Mouse (Mus musculus) lung, postnatal 25 days (tissue): ENCODE measurements around the gene Gm11541.
"Not testable (repeated sequence)": the region's sequence is repeated elsewhere in the genome, so short reads cannot be mapped to it uniquely, and the experiment has no call there.

Experiments used
- DNase-seq: peaks from one replicate; pipeline ENCODE4 v3.0.0; 2022; ENCODE audit warnings: low spot score

The Gm11541 gene

DNA sequence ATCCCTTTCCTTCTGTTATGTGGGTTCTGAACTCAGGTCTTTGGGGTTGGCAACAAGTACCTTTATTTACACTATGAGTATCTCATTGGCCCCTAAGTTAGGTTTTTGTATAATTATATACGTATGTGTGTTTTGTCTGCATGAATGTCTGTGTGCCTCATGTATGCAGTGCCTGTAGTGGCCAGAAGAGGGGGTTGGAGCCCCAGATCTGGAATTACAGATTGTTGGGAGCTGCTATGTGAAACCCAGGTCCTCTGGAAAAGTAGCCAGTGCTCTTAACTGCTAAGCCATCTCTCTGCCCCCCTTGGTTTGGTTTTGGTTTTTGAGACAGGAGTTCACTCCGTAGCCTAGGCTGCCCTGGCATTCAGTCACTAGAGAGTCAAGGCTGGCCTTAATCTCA is 7.2 kb downstream of the Gm11541 start:
- no peak for DNase-seq

- no peak for DNase-seq
Measured at GRCm38 (mm10) chr11:94695508-94695907, 8.8 kb downstream of the Gm11541 start.

- DNase-seq, result not testable (repeated sequence)
Measured at GRCm38 (mm10) chr11:94692502-94692901, 11.8 kb downstream of the Gm11541 start.

- DNase-seq, result no peak
Measured at GRCm38 (mm10) chr11:94687178-94687577, 17.1 kb downstream of the Gm11541 start.

GRCm38 (mm10) chr11:94682427-94682826 is 21.9 kb downstream of the Gm11541 start:
- no peak for DNase-seq

GRCm38 (mm10) chr11:94681640-94682039 is 22.7 kb downstream of the Gm11541 start:
- no peak for DNase-seq

DNA sequence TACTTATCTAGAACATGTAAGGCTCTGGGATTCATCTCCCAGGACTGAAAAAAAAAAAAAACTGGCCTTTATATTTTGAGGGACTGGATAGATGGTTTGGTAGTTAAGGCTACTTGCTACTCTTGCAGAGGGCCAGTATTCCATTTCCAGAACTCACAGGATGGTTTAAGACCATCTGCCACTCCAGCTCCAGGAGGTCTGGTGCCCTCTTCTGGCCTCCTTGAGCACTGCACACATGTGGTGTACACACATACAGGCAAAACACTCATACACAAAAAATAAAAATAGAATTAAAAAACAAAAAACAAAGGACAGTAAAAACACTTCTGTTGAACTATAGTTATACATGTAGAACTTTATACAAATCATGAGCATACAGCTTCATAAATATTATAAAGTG is 23.7 kb downstream of the Gm11541 start:
- DNase-seq, result no peak

DNA sequence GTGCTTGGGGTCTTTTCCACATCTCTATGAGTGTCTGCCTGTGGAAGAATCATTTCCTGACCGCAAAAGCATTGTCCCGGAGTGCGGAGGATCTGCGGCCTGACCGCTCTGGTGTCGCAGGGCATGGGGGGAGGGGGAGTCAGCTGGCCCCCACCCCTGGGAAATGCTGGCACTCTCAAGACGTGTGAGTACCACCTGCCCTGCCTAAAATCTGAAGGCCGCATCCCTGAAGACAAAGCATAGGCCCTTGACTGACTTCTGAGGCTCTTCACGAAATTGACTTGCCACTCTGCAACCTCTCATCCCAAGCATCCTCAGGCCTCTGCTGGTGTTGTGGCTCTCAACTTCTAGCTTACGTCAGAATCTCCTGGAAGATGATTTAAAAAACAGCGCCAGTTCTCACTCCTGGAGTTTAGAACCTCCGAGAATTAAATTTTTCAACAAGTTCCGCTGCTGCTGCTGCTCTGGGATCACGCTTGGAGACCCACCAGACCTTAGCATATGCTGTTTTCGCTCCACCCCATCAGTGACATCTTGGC is 26.6 kb downstream of the Gm11541 start:
- no peak for DNase-seq

- peak; percentile 92 for DNase-seq
Measured at GRCm38 (mm10) chr11:94676754-94677606, 27.3 kb downstream of the Gm11541 start, which contains the start of gene Xylt2. Gene Xylt2 (minus strand): TSS chr11:94677515.

- no peak for DNase-seq
Measured at GRCm38 (mm10) chr11:94676308-94676707, 28.0 kb downstream of the Gm11541 start.

DNA sequence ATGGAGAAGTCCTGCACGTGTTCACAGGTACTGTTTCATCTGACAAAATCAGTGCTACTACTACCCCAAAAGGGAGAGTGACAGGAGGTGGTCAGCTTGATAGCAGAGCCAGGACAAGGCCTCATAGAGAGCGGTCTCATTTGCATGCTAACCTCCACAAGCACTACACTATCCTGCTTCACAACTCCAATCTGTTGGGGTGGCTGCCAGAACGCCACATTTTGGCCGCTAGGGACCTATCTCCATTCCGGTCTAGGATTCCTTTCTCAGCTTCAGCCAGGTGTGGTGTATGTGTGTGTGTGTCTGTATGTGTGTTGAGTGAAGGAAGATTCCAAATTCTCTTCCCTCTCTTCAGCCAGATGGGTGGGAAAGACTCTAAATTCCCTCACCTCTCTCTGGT is 28.9 kb downstream of the Gm11541 start:
- no peak for DNase-seq

DNA sequence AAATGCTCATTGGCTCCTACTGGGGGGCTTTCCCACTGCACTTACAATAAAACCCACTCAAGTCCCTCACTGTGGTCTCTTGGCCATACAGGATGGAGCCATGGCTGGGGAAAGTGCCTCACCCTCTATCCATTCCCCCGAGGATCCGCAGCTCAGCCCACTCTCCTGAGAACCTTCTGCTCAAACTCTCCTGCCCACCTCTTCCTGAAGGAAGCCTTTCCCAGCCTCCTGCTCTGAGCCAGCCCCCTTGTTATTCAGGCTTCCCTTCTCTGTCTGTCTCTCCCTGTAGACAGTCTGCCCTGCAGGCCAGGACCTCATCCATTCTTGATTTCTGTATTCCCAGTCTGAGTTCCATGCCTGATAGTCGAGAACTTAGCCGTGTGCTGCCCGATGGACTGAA is 29.3 kb downstream of the Gm11541 start:
- no peak for DNase-seq

DNA sequence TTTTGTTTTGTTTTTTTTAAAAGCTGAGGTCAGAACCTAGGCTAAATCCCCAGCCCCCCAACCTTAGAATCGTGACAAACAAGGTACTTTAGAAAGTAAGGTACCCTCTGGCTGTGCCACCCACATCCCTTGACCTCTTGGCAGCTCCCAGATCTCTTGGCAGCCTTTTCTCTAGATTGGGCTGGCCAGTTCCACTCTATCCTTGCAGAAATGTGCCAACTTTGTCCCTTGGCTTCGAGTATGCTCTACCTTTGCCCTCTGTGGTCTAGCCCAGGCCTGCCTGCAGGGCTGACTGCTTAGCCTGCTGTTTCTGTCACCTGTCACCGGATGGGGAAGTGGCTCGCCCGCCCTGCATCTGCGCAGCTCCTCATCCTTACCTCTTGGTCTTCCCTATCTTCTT is 39.0 kb downstream of the Gm11541 start:
- no peak for DNase-seq

DNA sequence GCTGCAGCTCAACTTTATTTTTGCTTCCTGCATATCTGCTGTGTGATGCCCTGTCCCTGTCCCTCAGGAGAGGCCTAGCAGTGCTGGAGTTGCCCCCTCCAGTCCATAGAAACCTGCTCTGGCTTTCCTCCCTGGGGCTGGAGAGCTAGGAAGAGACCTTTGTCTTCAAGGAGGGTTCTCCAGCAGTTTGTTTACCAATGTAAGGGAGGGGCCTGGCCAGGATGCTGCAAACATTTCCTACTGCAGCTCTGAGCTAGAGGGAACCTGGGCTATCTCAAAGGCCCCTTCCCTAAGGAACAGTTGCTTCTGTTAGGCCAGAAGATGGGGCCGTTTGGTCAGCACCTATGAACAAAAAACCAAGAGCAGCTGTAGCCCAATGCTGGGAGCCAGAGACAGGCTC is 43.0 kb downstream of the Gm11541 start:
- DNase-seq, result peak; percentile 16

- DNase-seq, result peak; percentile 88
Measured at GRCm38 (mm10) chr11:94653663-94654436, 50.4 kb downstream of the Gm11541 start, which contains the start of the genes Mrpl27 and Eme1. Gene Mrpl27 (plus strand): TSS chr11:94653767. Gene Eme1 (minus strand): TSS chr11:94653964.

DNA sequence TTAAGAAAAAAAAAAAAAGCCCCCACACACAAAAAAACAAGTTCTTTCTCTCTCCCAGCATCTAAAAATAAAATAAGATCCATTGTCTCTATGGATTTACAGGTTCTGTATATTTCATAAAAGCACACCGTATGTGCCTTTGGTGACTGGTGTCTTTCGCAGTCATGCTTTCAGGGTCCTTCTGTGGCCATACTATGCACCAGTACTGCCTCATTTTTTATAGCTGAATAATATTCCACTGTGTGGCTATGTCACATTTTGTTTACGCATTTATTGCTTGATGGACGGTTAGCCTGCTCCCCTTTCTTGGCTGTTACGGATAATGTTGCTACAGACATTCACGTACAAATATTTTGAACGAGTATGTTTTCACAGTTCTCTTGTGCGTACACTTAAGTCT is 51.3 kb downstream of the Gm11541 start:
- no peak for DNase-seq

GRCm38 (mm10) chr11:94651241-94651640 is 53.1 kb downstream of the Gm11541 start:
- not testable (repeated sequence) for DNase-seq

- no peak for DNase-seq
Measured at GRCm38 (mm10) chr11:94646457-94646856, 57.8 kb downstream of the Gm11541 start.
